Mouse (Mus musculus) intestine, embryonic 15.5 days (tissue): ENCODE measurements around the gene Med12l. TPM values are rescaled to one million over a fixed set of nuclear protein-coding genes. Genes with fewer than 3 reads are reported as not detected.
"Not testable (repeated sequence)": the region's sequence is repeated elsewhere in the genome, so short reads cannot be mapped to it uniquely, and the experiment has no call there.

Experiments used
- ATAC-seq: fragments of 200-750 bp; cut with Nextera tagmentation; 2 replicates; pipeline ENCODE4 v1.8.0; 2017; ENCODE audit warnings: moderate TSS enrichment, moderate library complexity
- H3K27ac ChIP-seq: fragments of 300-500 bp; sonication (generic); 2 replicates; pipeline ENCODE4 v1.5.1; 2015; ENCODE audit warnings: mild to moderate bottlenecking, inconsistent platforms
- H3K27me3 ChIP-seq: fragments of 300-500 bp; sonication (generic); replicated peaks from 2 replicates; pipeline ENCODE4 v1.6.1; 2015; ENCODE audit warnings: inconsistent platforms
- H3K36me3 ChIP-seq: fragments of 300-500 bp; sonication (generic); 2 replicates; pipeline ENCODE4 v1.6.1; 2015; ENCODE audit warnings: inconsistent platforms
- H3K4me1 ChIP-seq: fragments of 300-500 bp; sonication (generic); replicated peaks from 2 replicates; pipeline ENCODE4 v1.6.1; 2015; ENCODE audit warnings: inconsistent platforms
- H3K4me2 ChIP-seq: fragments of 300-500 bp; sonication (generic); replicated peaks from 2 replicates; pipeline ENCODE4 v1.6.1; 2015; ENCODE audit warnings: mild to moderate bottlenecking, inconsistent platforms
- H3K4me3 ChIP-seq: fragments of 300-500 bp; sonication (generic); replicated peaks from 2 replicates; pipeline ENCODE4 v1.5.1; 2015; ENCODE audit warnings: inconsistent platforms
- H3K9ac ChIP-seq: fragments of 300-500 bp; sonication (generic); 2 replicates; pipeline ENCODE4 v1.6.1; 2015; ENCODE audit warnings: inconsistent platforms
- H3K9me3 ChIP-seq: fragments of 300-500 bp; sonication (generic); 2 replicates; pipeline ENCODE4 v1.6.1; 2016; ENCODE audit warnings: inconsistent platforms
- WGBS: fragments of 180-500 bp; shearing (Covaris S2); methylation state at CpG from one replicate; pipeline ENCODE4 v1.1.7; 2015; 5-methylcytosine and 5-hydroxymethylcytosine counted together
- polyA plus RNA-seq: library from polyadenylated mRNA; unstranded; fragments of >200 nt; fragmentation: Nextera tagmentation; extraction: Ambion mirVana; gene quantifications from 2 replicates; pipeline ENCODE4 v1.2.1, GENCODE M21; 2015

The Med12l gene
- polyA plus RNA-seq, 1 experiment from 2014 or later: 1.1 TPM

GRCm38 (mm10) chr3:59078585-59078984, 73.0 kb downstream of the Med12l start:
- no peak overlapping the region for H3K9ac ChIP-seq
- H3K4me1 ChIP-seq: 0 out of 2 replicates have a peak, but pooled peaks cover 5% of the 10 kb centered on the region
- H3K36me3 ChIP-seq: no peaks in the 10 kb centered on the region
- no peak overlapping the region for H3K27ac ChIP-seq
- H3K4me2 ChIP-seq: no peak overlapping the region
- no peak overlapping the region for H3K4me3 ChIP-seq
- H3K9me3 ChIP-seq: no peaks in the 10 kb centered on the region
- no peaks in the 10 kb centered on the region for H3K27me3 ChIP-seq
- 62% methylated on average over 11 of the region's 11 CpGs for WGBS
- ATAC-seq: no peak

GRCm38 (mm10) chr3:59079327-59079726, 73.7 kb downstream of the Med12l start:
- 47% methylated on average over 4 of the region's 4 CpGs for WGBS
- H3K9me3 ChIP-seq: no peaks in the 10 kb centered on the region

GRCm38 (mm10) chr3:59080293-59080916, 74.8 kb downstream of the Med12l start:
- no peak overlapping the region for H3K9ac ChIP-seq
- 0 out of 2 replicates have a peak, but pooled peaks cover 5% of the 10 kb centered on the region for H3K4me1 ChIP-seq
- WGBS: 37% methylated on average over 6 of the region's 6 CpGs
- no peak overlapping the region for H3K27ac ChIP-seq
- ATAC-seq: peak; percentile 30
- H3K9me3 ChIP-seq: no peaks in the 10 kb centered on the region
- H3K4me2 ChIP-seq: no peak overlapping the region
- H3K36me3 ChIP-seq: no peaks in the 10 kb centered on the region
- H3K27me3 ChIP-seq: no peaks in the 10 kb centered on the region
- H3K4me3 ChIP-seq: no peak overlapping the region

More at GRCm38 (mm10) chr3:59079327-59079726, 73.7 kb downstream of the Med12l start:
- Histone ChIP-seq H3K9ac (no peak overlapping the region), H3K36me3 (no peaks in the 10 kb centered on the region), H3K27me3 (no peaks in the 10 kb centered on the region), H3K4me1 (0 out of 2 replicates have a peak, but pooled peaks cover 5% of the 10 kb centered on the region), H3K4me2 (no peak overlapping the region), H3K27ac (no peak overlapping the region), H3K4me3 (no peak overlapping the region)
- ATAC-seq: no peak

GRCm38 (mm10) chr3:59080919-59081318, 75.3 kb downstream of the Med12l start:
- peak; percentile 96 for ATAC-seq

GRCm38 (mm10) chr3:59092702-59093101, 87.1 kb downstream of the Med12l start:
- ATAC-seq: no peak
- Histone ChIP-seq H3K9ac (no peak overlapping the region), H3K4me1 (no peaks in the 10 kb centered on the region), H3K4me2 (no peak overlapping the region), H3K36me3 (no peaks in the 10 kb centered on the region), H3K27ac (no peak overlapping the region), H3K9me3 (no peaks in the 10 kb centered on the region), H3K27me3 (no peaks in the 10 kb centered on the region), H3K4me3 (no peak overlapping the region)
- WGBS: 79% methylated on average over 11 of the region's 11 CpGs

More at GRCm38 (mm10) chr3:59080919-59081318, 75.3 kb downstream of the Med12l start:
- H3K27me3 ChIP-seq: no peaks in the 10 kb centered on the region
- 23% methylated on average over 7 of the region's 7 CpGs for WGBS
- H3K36me3 ChIP-seq: no peaks in the 10 kb centered on the region
- no peak overlapping the region for H3K4me2 ChIP-seq
- no peak overlapping the region for H3K9ac ChIP-seq
- H3K4me3 ChIP-seq: no peak overlapping the region
- H3K27ac ChIP-seq: no peak overlapping the region
- H3K4me1 ChIP-seq: 0 out of 2 replicates have a peak, but pooled peaks cover 5% of the 10 kb centered on the region
- H3K9me3 ChIP-seq: no peaks in the 10 kb centered on the region

- WGBS: 90% methylated on average over 6 of the region's 6 CpGs
- H3K36me3 ChIP-seq: no peaks in the 10 kb centered on the region
These were observed 91.8 kb downstream of the Med12l start for GRCm38 (mm10) chr3:59097421-59097820.

GRCm38 (mm10) chr3:59098540-59098939, 92.9 kb downstream of the Med12l start:
- H3K27ac ChIP-seq: no peak overlapping the region
- no peak overlapping the region for H3K4me2 ChIP-seq
- no peaks in the 10 kb centered on the region for H3K9me3 ChIP-seq
- no peak overlapping the region for H3K9ac ChIP-seq
- no peaks in the 10 kb centered on the region for H3K4me1 ChIP-seq
- no peak overlapping the region for H3K4me3 ChIP-seq
- no peak for ATAC-seq
- no peaks in the 10 kb centered on the region for H3K27me3 ChIP-seq
- H3K36me3 ChIP-seq: no peaks in the 10 kb centered on the region
- WGBS: 87% methylated on average over 10 of the region's 10 CpGs

More at GRCm38 (mm10) chr3:59097421-59097820, 91.8 kb downstream of the Med12l start:
- Histone ChIP-seq H3K4me1 (no peaks in the 10 kb centered on the region), H3K27me3 (no peaks in the 10 kb centered on the region), H3K27ac (no peak overlapping the region), H3K9me3 (no peaks in the 10 kb centered on the region), H3K4me3 (no peak overlapping the region), H3K4me2 (no peak overlapping the region), H3K9ac (no peak overlapping the region)
- ATAC-seq: no peak

GRCm38 (mm10) chr3:59101218-59101986, 95.8 kb downstream of the Med12l start, which contains the start of gene Gpr171:
Gpr171 (minus strand) TSS chr3:59101821.
- H3K27me3 ChIP-seq: no peaks in the 10 kb centered on the region
- H3K4me2 ChIP-seq: no peak within 1 kb of the TSS
- H3K36me3 ChIP-seq: no peaks in the 10 kb centered on the region
- no peaks in the 10 kb centered on the region for H3K9me3 ChIP-seq
- no peak within 1 kb of the TSS for H3K27ac ChIP-seq
- no peak within 1 kb of the TSS for H3K9ac ChIP-seq
- no peaks in the 10 kb centered on the region for H3K4me1 ChIP-seq
- no peak within 1 kb of the TSS for H3K4me3 ChIP-seq
- no peak for ATAC-seq
- WGBS: 60% methylated on average over 6 of the region's 6 CpGs

- no peak for ATAC-seq
- no peaks in the 10 kb centered on the region for H3K27me3 ChIP-seq
- no peak overlapping the region for H3K4me2 ChIP-seq
- no peak overlapping the region for H3K27ac ChIP-seq
- no peaks in the 10 kb centered on the region for H3K36me3 ChIP-seq
- no peak overlapping the region for H3K4me3 ChIP-seq
- no peak overlapping the region for H3K9ac ChIP-seq
- 92% methylated on average over 2 of the region's 2 CpGs for WGBS
- no peaks in the 10 kb centered on the region for H3K9me3 ChIP-seq
- no peaks in the 10 kb centered on the region for H3K4me1 ChIP-seq
These were observed 96.5 kb downstream of the Med12l start for GRCm38 (mm10) chr3:59102146-59102545.

GRCm38 (mm10) chr3:59104462-59104861, 98.8 kb downstream of the Med12l start:
- Histone ChIP-seq H3K27me3 (no peaks in the 10 kb centered on the region), H3K4me3 (no peak overlapping the region), H3K36me3 (no peaks in the 10 kb centered on the region), H3K9ac (no peak overlapping the region), H3K4me2 (no peak overlapping the region), H3K4me1 (no peaks in the 10 kb centered on the region), H3K9me3 (no peaks in the 10 kb centered on the region), H3K27ac (no peak overlapping the region)
- 69% methylated on average over 4 of the region's 4 CpGs for WGBS
- no peak for ATAC-seq

GRCm38 (mm10) chr3:59107439-59107838, 101.8 kb downstream of the Med12l start:
- no peaks in the 10 kb centered on the region for H3K4me1 ChIP-seq
- H3K9me3 ChIP-seq: no peaks in the 10 kb centered on the region
- H3K4me2 ChIP-seq: no peak overlapping the region
- no peak overlapping the region for H3K27ac ChIP-seq
- WGBS: 95% methylated on average over 4 of the region's 4 CpGs
- no peak for ATAC-seq
- H3K9ac ChIP-seq: no peak overlapping the region
- no peak overlapping the region for H3K4me3 ChIP-seq
- no peaks in the 10 kb centered on the region for H3K36me3 ChIP-seq
- no peaks in the 10 kb centered on the region for H3K27me3 ChIP-seq

GRCm38 (mm10) chr3:59109834-59110233, 104.2 kb downstream of the Med12l start:
- not testable (repeated sequence) for ATAC-seq, H3K4me2 ChIP-seq, H3K9ac ChIP-seq, H3K4me1 ChIP-seq, H3K4me3 ChIP-seq, H3K27me3 ChIP-seq, H3K9me3 ChIP-seq, H3K36me3 ChIP-seq, H3K27ac ChIP-seq
- 96% methylated on average over 3 of the region's 3 CpGs for WGBS
